Mouse (Mus musculus): ENCODE measurements around the gene St3gal4.

DNA sequence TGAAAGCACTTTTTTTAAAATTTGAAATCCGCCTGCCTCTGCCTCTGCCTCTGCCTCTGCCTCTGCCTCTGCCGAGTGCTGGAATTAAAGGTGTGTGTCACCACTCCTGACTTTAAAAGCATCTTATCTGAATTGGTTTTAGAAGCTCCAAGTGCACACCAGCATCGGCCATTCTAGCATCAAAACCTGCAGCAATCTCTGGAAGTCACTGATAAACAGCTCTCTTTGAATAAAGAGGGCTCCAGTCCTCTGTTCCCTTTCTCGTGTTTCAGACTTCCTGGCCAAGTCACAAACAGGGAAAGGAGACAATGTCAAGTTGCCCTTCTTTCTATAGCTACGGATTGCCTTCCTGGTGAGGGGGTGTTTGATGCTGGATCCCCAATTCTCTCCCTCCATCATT lies 79.2 kb downstream of the St3gal4 start:
- TF ChIP-seq CTCF (IDR thresholded peaks at IDR 0.05; ENCODE audit: low read depth), result no peak
- no peak for TF ChIP-seq EP300 (IDR thresholded peaks at IDR 0.05; ENCODE audit: low read depth)
